Mouse (Mus musculus) Patski (cell line): Measurements from ENCODE around the gene Iqcf6. TPM values are rescaled to one million over a fixed set of nuclear protein-coding genes. Genes with fewer than 3 reads are reported as not detected.
"Not testable (repeated sequence)": the region's sequence is repeated elsewhere in the genome, so short reads cannot be mapped to it uniquely, and the experiment has no call there.

Experiments used
- ATAC-seq: fragments of 100-300 bp; one replicate; pipeline ENCODE4 v1.8.0; 2021
- CTCF ChIA-PET: fragments of 350-600 bp; sonication (Branson Sonifier 250); formaldehyde crosslinking; loops from one replicate; lab custom pipeline; 2022; ENCODE audit warnings: inconsistent platforms; lab: Charles Lee
- POLR2A ChIA-PET: fragments of 350-600 bp; sonication (Branson Sonifier 250); formaldehyde crosslinking; loops from one replicate; lab custom pipeline; 2022; ENCODE audit warnings: antibody characterized with exemption, inconsistent platforms; lab: Charles Lee
- DNase-seq: peaks from one replicate; pipeline ENCODE4 v3.0.0-alpha.2; 2011; ENCODE audit warnings: low read depth, low spot score
- H3K27me3 ChIP-seq: fragments of 371-371 bp; one replicate; pipeline ENCODE4 v1.5.1; 2021
- CTCF ChIP-seq: fragments of 100-300 bp; IDR thresholded peaks from one replicate; pipeline ENCODE4 v1.5.1; 2021
- in situ Hi-C: fragments of 300-500 bp; cut with MboI; formaldehyde crosslinking; loops from 3 replicates; pipeline ENCODE4 v1.11.1; 2018; ENCODE audit warnings: low pct_unique_long_range_greater_than_20kb, mixed read lengths
- polyA plus RNA-seq: library from polyadenylated mRNA; unstranded; gene quantifications from one replicate; pipeline ENCODE4 v1.2.3, GENCODE M21; 2021

The Iqcf6 gene
- not detected for polyA plus RNA-seq

DNA sequence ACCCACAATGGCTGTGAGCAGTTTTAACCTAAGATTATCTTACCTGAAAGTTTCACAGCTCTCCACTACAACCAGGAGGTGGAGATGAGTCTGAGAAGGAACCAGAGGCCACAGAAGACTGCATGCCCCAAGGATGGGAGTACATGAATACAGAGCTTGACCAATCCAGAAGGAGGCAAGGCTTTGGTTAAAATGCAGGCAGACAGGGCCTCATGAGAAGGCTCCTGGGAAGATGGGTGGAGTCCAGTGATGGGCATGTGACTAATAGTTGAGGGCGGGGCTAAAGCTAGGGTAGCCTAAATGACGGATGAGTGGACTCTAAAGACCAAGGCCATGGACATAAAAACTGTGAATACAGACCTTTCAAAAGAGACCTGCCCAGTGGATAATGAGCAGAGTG is at the start of gene Iqcf6:
TSS of gene Iqcf6 (plus strand) at position 301 of the 400 bp plus-strand sequence.
- in situ Hi-C loops = no loop called here
- no peak for DNase-seq
- ChIA-PET CTCF (interaction anchor here (1.9 kb wide), 1 partner anchor 11 kb away, joined by 6 read pairs; no protein-coding TSS in a partner anchor), POLR2A (no interaction called here)
- H3K27me3 ChIP-seq = peaks cover 9% of the 10 kb centered on the region
- ATAC-seq = no peak
- TF ChIP-seq CTCF = no peak

DNA sequence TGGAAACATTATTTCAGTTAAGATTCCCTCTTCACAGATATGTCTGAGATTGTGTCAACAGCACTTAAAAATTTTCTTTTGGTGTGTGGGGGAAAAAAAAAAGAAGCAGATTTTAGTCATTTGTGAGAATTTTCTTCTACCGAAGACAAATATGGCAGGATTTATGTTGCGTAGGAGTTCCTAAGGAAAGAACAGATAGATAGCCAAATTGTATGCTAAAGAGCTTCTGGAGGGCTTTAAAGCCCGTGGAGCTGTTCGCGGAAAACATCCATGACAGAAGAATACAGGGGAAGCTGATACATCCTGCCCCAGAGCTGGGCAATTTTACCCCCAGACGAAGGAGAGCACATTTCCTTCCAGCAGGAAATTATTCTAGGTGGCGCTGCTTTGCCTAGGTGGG is 46.4 kb upstream of the Iqcf6 start:
- ChIA-PET CTCF (interaction anchor here (1.1 kb wide), 1 partner anchor 20 kb away, joined by 4 read pairs; no protein-coding TSS in a partner anchor), POLR2A (no interaction called here)
- in situ Hi-C loops = no loop called here
- no peak for TF ChIP-seq CTCF
- ATAC-seq = no peak
- no peaks in the 10 kb centered on the region for H3K27me3 ChIP-seq
- DNase-seq = no peak

- in situ Hi-C loops = no loop called here
- ChIA-PET POLR2A (no interaction called here), CTCF (no interaction called here)
- no peak for DNase-seq
- no peak for ATAC-seq
- TF ChIP-seq CTCF = no peak
- no peaks in the 10 kb centered on the region for H3K27me3 ChIP-seq
These were observed 43.8 kb upstream of the Iqcf6 start for GRCm38 (mm10) chr9:106582552-106582951.

DNA sequence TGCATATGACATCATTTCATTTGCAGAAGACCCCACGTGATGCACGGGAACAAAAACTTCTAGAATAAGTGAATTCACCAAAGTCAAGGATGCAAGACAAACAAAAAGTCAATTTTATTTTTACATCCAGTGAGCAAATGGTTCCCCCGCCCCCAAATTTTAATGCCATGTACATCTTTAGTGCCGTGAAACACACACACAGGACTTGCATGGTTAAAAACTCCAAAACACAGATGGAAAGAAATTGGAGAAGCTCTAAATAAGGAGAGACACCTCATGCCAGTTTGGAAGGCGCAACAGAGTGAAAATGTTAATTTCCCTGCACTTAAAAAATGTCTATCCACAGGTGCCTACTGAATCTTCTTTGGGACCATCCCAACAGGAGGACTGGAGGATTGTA is 34.2 kb upstream of the Iqcf6 start:
- H3K27me3 ChIP-seq = peaks cover 5% of the 10 kb centered on the region
- no peak for DNase-seq
- POLR2A ChIA-PET = interaction anchor here (0.7 kb wide), 1 partner anchor 21 kb away, joined by 3 read pairs; no protein-coding TSS in a partner anchor
- TF ChIP-seq CTCF = no peak
- CTCF ChIA-PET = no interaction called here
- ATAC-seq = no peak
- in situ Hi-C loops = no loop called here

DNA sequence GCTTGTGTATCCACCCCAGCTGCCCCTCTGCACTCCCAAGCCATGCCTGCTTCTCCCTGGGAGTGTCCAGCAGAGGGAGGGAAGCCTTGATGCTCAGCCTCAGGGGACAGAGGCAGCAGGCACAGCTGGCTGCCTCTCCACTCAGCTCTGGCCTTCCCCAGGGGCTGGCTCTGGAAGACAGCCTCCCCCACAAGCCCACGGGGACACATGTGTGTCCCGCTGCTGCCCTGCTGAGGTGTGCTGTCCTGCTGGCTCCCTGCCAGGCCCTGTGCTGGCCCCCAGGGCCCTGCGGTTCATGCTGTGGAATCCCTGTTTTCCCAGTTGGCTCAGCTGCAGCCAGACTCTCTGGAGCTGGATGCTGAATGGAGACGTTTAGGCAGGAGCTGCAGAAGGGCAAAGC is 31.0 kb upstream of the Iqcf6 start:
- in situ Hi-C loops, POLR2A ChIA-PET: not testable (repeated sequence)
- ATAC-seq = peak; percentile 54

GRCm38 (mm10) chr9:106595836-106596235 is 30.5 kb upstream of the Iqcf6 start:
- in situ Hi-C loops = no loop called here
- DNase-seq (no peak), ATAC-seq (no peak)
- POLR2A ChIA-PET = no interaction called here
- H3K27me3 ChIP-seq = peaks cover 5% of the 10 kb centered on the region
- TF ChIP-seq CTCF = no peak
- CTCF ChIA-PET = no interaction called here

More for the DNA sequence above, 31.0 kb upstream of the Iqcf6 start:
- H3K27me3 ChIP-seq, CTCF ChIA-PET, DNase-seq: not testable (repeated sequence)

DNA sequence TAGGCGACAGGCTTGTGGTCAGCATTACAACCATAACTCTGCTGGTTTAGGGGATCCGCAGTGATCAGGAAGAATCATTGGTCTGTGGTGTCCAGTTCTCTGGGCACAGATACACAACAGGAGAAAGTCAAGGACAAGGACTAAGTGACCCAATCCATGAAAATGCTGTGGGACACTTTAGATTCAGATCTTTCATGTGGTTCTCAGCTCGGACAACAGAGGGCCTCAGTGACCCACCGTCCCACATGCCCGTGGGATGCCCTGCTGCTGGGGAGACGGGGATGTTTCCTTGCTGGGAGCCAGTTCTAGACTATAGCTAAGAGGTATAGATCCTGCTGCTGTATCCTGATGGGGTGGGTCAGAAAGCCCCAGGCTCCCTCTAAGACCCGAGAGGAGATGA is 27.9 kb upstream of the Iqcf6 start:
- ChIA-PET CTCF (interaction anchor here (1.3 to 2.7 kb wide), 2 partner anchors 45 to 66 kb away, joined by 3 to 10 read pairs; no protein-coding TSS in a partner anchor), POLR2A (no interaction called here)
- no peak for ATAC-seq
- DNase-seq = no peak
- TF ChIP-seq CTCF = peak; percentile 39
- in situ Hi-C loops = no loop called here
- H3K27me3 ChIP-seq = peaks cover 5% of the 10 kb centered on the region

DNA sequence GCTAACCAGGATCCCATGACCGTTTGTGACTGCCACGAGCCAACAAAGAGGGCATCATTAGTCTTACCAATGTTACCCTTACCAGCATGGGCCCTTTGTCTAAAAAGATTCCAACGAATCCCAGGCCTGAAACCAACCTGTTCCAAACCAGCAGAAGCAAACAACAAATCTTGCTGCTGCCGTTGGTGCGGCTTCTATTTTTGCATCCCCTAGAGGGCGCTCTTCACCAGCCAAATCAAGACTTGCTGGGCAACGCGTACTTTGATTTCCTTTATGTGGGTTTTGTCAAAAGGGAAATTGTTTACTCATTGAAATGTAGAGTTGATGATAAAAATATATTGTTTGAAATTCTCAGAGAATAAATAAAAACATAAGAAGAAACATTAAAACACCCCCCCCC is 25.8 kb upstream of the Iqcf6 start:
- in situ Hi-C loops = loop anchor here (10.0 kb wide), 1 partner anchor 54 kb away; the partner anchor contains the start of gene Grm2
- DNase-seq (no peak), ATAC-seq (no peak)
- CTCF ChIA-PET = interaction anchor here (1.1 to 2.7 kb wide), 3 partner anchors 10 to 43 kb away, joined by 3 to 10 read pairs (median 4); no protein-coding TSS in a partner anchor
- H3K27me3 ChIP-seq = peaks cover 9% of the 10 kb centered on the region
- POLR2A ChIA-PET = no interaction called here
- TF ChIP-seq CTCF = peak; percentile 80

DNA sequence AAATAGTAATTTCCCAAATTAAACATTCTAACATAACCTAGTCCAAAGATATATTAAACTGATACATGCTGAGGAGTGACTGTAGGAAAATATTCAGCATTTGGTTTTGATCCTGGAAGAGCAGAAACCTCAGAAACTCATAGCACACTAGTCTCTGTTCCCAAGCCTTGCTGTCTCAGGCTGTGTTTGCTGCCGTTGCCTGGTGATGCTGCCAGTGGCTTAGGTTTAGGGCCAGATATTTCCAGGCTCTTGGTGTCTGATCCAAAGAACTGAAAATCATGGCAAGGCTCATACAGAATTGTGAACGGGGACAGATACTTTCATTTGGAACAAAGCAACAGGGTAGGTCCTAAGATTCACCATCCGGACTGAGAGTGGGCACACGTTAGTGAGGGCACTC is 15.7 kb upstream of the Iqcf6 start:
- in situ Hi-C loops = no loop called here
- ChIA-PET CTCF (no interaction called here), POLR2A (no interaction called here)
- no peak for TF ChIP-seq CTCF
- ATAC-seq = no peak
- DNase-seq = no peak
- peaks cover 10% of the 10 kb centered on the region for H3K27me3 ChIP-seq

- ChIA-PET CTCF (no interaction called here), POLR2A (interaction anchor here (0.5 kb wide), 1 partner anchor 22 kb away, joined by 3 read pairs; no protein-coding TSS in a partner anchor)
- no peak for TF ChIP-seq CTCF
- in situ Hi-C loops = no loop called here
- H3K27me3 ChIP-seq = peaks cover 33% of the 10 kb centered on the region
- ATAC-seq (no peak), DNase-seq (no peak)
These were observed 12.4 kb upstream of the Iqcf6 start for GRCm38 (mm10) chr9:106613951-106614350.

DNA sequence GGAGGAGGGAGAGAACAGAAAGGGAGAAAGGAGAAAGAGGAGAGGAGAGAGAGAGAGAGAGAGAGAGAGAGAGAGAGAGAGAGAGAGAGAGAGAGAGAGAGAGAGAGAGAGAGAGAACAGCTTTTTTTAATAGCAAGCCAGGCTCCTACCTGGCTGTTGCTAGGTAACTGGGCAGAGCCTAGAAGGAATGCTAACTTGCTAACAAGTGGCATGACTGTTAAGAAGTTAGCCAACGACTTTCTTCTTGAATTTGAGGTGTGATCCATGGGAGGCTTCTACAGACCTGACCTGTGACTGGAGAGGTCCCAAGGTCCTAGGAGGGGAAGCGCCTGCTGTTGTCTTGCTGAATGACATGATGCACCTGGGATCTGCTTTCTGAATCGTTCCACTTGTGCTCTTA is 11.8 kb upstream of the Iqcf6 start:
- no peak for DNase-seq
- in situ Hi-C loops = no loop called here
- H3K27me3 ChIP-seq = peaks cover 33% of the 10 kb centered on the region
- no peak for TF ChIP-seq CTCF
- CTCF ChIA-PET = interaction anchor here (1.9 kb wide), 1 partner anchor 11 kb away, joined by 6 read pairs; the partner anchor contains the start of gene Iqcf6
- ATAC-seq = no peak
- POLR2A ChIA-PET = interaction anchor here (1.1 kb wide), 1 partner anchor 102 kb away, joined by 3 read pairs; no protein-coding TSS in a partner anchor
